Mouse (Mus musculus) CH12F3 (cell line): Measurements from ENCODE around the gene Llph.

ENCODE experiments used
- in situ Hi-C: fragments of 300-500 bp; cut with MboI; formaldehyde crosslinking; loops from 2 replicates; pipeline ENCODE4 v1.14.3; 2020; ENCODE audit warnings: low sequenced_read_pairs

Llph gene

GRCm38 (mm10) chr10:120272270-120272883 is 45.5 kb downstream of the Llph start:
- in situ Hi-C loops: no loop called here

- in situ Hi-C loops: no loop called here
Measured at GRCm38 (mm10) chr10:120273335-120273734, 46.5 kb downstream of the Llph start.

- in situ Hi-C loops: no loop called here
Measured at GRCm38 (mm10) chr10:120279482-120280128, 52.7 kb downstream of the Llph start.

- in situ Hi-C loops: no loop called here
Measured at GRCm38 (mm10) chr10:120280375-120280774, 53.5 kb downstream of the Llph start.

DNA sequence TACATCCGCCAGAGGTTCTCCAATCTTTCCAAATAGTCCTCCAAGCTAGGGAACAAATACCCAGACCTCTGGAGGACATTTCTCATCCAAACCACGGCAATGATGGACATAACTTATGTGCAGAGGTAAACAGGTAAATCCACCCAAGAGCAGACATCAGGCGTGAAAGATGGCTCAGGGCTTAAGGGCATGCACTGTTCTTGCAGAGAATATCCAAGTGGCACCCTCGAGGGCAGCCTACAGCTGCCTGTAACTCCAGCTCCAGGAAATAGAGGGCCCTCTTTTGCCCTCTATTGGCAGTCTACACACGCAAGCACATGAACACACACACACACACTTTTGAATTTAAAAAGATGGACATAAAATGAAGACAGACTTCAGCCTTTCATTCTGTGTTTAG is 54.8 kb downstream of the Llph start:
- in situ Hi-C loops: no loop called here
